Mouse (Mus musculus): ENCODE measurements around the gene Trpv4.

Gene Trpv4

GRCm38 (mm10) chr5:114667228-114667856 is 9.1 kb upstream of the Trpv4 start:
- DNase-seq (ENCODE audit: low read depth, low spot score) = peak; percentile 98

- no peak for DNase-seq (ENCODE audit: low read depth, low spot score)
These were observed 8.4 kb upstream of the Trpv4 start for GRCm38 (mm10) chr5:114666659-114667058.

- DNase-seq (ENCODE audit: low read depth, low spot score) = no peak
These were observed 6.5 kb upstream of the Trpv4 start for GRCm38 (mm10) chr5:114664750-114665149.

GRCm38 (mm10) chr5:114664139-114664538 is 5.9 kb upstream of the Trpv4 start:
- DNase-seq (ENCODE audit: low read depth, low spot score) = no peak

GRCm38 (mm10) chr5:114661029-114661428 is 2.8 kb upstream of the Trpv4 start:
- DNase-seq (ENCODE audit: low read depth, low spot score) = no peak

GRCm38 (mm10) chr5:114657426-114657825 is 795 bp downstream of the Trpv4 start:
- DNase-seq (ENCODE audit: low read depth, low spot score) = no peak

GRCm38 (mm10) chr5:114656305-114656704 is 1.9 kb downstream of the Trpv4 start:
- no peak for DNase-seq (ENCODE audit: low read depth, low spot score)

GRCm38 (mm10) chr5:114655721-114656120 is 2.5 kb downstream of the Trpv4 start:
- no peak for DNase-seq (ENCODE audit: low read depth, low spot score)

GRCm38 (mm10) chr5:114653656-114654437 is 4.4 kb downstream of the Trpv4 start:
- DNase-seq (ENCODE audit: low read depth, low spot score) = no peak

- DNase-seq (ENCODE audit: low read depth, low spot score) = no peak
These were observed 6.8 kb downstream of the Trpv4 start for GRCm38 (mm10) chr5:114651449-114651848.

GRCm38 (mm10) chr5:114651002-114651401 is 7.2 kb downstream of the Trpv4 start:
- no peak for DNase-seq (ENCODE audit: low read depth, low spot score)

GRCm38 (mm10) chr5:114648728-114649311 is 9.4 kb downstream of the Trpv4 start:
- DNase-seq (ENCODE audit: low read depth, low spot score) = no peak

GRCm38 (mm10) chr5:114647211-114647974 is 10.8 kb downstream of the Trpv4 start:
- DNase-seq (ENCODE audit: low read depth, low spot score) = no peak

- no peak for DNase-seq (ENCODE audit: low read depth, low spot score)
These were observed 12.3 kb downstream of the Trpv4 start for GRCm38 (mm10) chr5:114645916-114646315.

- no peak for DNase-seq (ENCODE audit: low read depth, low spot score)
These were observed 13.3 kb downstream of the Trpv4 start for GRCm38 (mm10) chr5:114644918-114645317.

GRCm38 (mm10) chr5:114640809-114641208 is 17.4 kb downstream of the Trpv4 start:
- no peak for DNase-seq (ENCODE audit: low read depth, low spot score)

- DNase-seq (ENCODE audit: low read depth, low spot score) = no peak
These were observed 18.6 kb downstream of the Trpv4 start for GRCm38 (mm10) chr5:114639645-114639957.

- DNase-seq (ENCODE audit: low read depth, low spot score) = peak; percentile 85
These were observed 19.2 kb downstream of the Trpv4 start for GRCm38 (mm10) chr5:114638769-114639644.

GRCm38 (mm10) chr5:114636091-114636490 is 22.1 kb downstream of the Trpv4 start:
- DNase-seq (ENCODE audit: low read depth, low spot score) = no peak

- peak; percentile 36 for DNase-seq (ENCODE audit: low read depth, low spot score)
These were observed 26.9 kb downstream of the Trpv4 start for GRCm38 (mm10) chr5:114631336-114631735.

- DNase-seq (ENCODE audit: low read depth, low spot score) = peak; percentile 60
These were observed 32.6 kb downstream of the Trpv4 start for GRCm38 (mm10) chr5:114625590-114625989.

Data from CD4-positive helper T cell, adult 2 months (primary cell).